Mouse (Mus musculus) cerebellum, postnatal 4 days (tissue): ENCODE measurements at regions not wholly inside any gene's neighbourhood (a gene's known extent, or its start where the extent isn't known, plus 50 kb on each side); places are given as distances from the start of the nearest gene placed in this dataset.

Experiments used
- DNase-seq, 2 experiments: peaks; one replicate each; pipeline ENCODE4 v3.0.0; 2022; ENCODE audit warnings: low spot score in 2 of 2, mixed read lengths in 1 of 2

GRCm38 (mm10) chr11:7348601-7349000 is 134.9 kb upstream of the Igfbp3 start:
- no peak for DNase-seq

GRCm38 (mm10) chr11:7337826-7338225 is 124.1 kb upstream of the Igfbp3 start:
- no peak for DNase-seq

GRCm38 (mm10) chr11:7317409-7317970 is 103.8 kb upstream of the Igfbp3 start:
- no peak for DNase-seq

- DNase-seq: no peak
Observed at GRCm38 (mm10) chr11:7296252-7296651, 82.5 kb upstream of the Igfbp3 start.

- DNase-seq: no peak
Observed at GRCm38 (mm10) chr11:7289242-7289938, 75.7 kb upstream of the Igfbp3 start.

GRCm38 (mm10) chr11:7284836-7285490 is 71.2 kb upstream of the Igfbp3 start:
- DNase-seq: no peak

GRCm38 (mm10) chr11:7282981-7283380 is 69.3 kb upstream of the Igfbp3 start:
- DNase-seq: no peak

- DNase-seq: no peak
Observed at GRCm38 (mm10) chr11:7282188-7282587, 68.5 kb upstream of the Igfbp3 start.

GRCm38 (mm10) chr11:7281656-7282055 is 67.9 kb upstream of the Igfbp3 start:
- no peak for DNase-seq

- no peak for DNase-seq
Observed at GRCm38 (mm10) chr11:7279891-7280290, 66.2 kb upstream of the Igfbp3 start.

GRCm38 (mm10) chr11:7272543-7272942 is 58.8 kb upstream of the Igfbp3 start:
- no peak for DNase-seq

- DNase-seq: no peak
Observed at GRCm38 (mm10) chr11:7270916-7271315, 57.2 kb upstream of the Igfbp3 start.

- no peak for DNase-seq
Observed at GRCm38 (mm10) chr11:7263971-7264370, 50.2 kb upstream of the Igfbp3 start.
